Mouse (Mus musculus): ENCODE results near the gene Ano4.

The Ano4 gene

GRCm38 (mm10) chr10:89280402-89280801 is 64.2 kb downstream of the Ano4 start:
- DNase-seq (ENCODE audit: low spot score): no peak

GRCm38 (mm10) chr10:89273001-89273680 is 71.4 kb downstream of the Ano4 start:
- DNase-seq (ENCODE audit: low spot score): no peak

GRCm38 (mm10) chr10:89267312-89267711 is 77.2 kb downstream of the Ano4 start:
- DNase-seq (ENCODE audit: low spot score): no peak

- DNase-seq (ENCODE audit: low spot score): no peak
Observed at GRCm38 (mm10) chr10:89263396-89263795, 81.2 kb downstream of the Ano4 start.

- no peak for DNase-seq (ENCODE audit: low spot score)
Observed at GRCm38 (mm10) chr10:89257457-89258381, 86.8 kb downstream of the Ano4 start.

- no peak for DNase-seq (ENCODE audit: low spot score)
Observed at GRCm38 (mm10) chr10:89256762-89257456, 87.7 kb downstream of the Ano4 start.

GRCm38 (mm10) chr10:89254765-89255164 is 89.8 kb downstream of the Ano4 start:
- no peak for DNase-seq (ENCODE audit: low spot score)

- DNase-seq (ENCODE audit: low spot score): no peak
Observed at GRCm38 (mm10) chr10:89253799-89254198, 90.8 kb downstream of the Ano4 start.

GRCm38 (mm10) chr10:89252636-89253035 is 91.9 kb downstream of the Ano4 start:
- no peak for DNase-seq (ENCODE audit: low spot score)

- no peak for DNase-seq (ENCODE audit: low spot score)
Observed at GRCm38 (mm10) chr10:89243808-89244207, 100.8 kb downstream of the Ano4 start.

- peak; percentile 18 for DNase-seq (ENCODE audit: low spot score)
Observed at GRCm38 (mm10) chr10:89224524-89224923, 120.0 kb downstream of the Ano4 start.

- no peak for DNase-seq (ENCODE audit: low spot score)
Observed at GRCm38 (mm10) chr10:89222284-89222989, 122.1 kb downstream of the Ano4 start.

- no peak for DNase-seq (ENCODE audit: low spot score)
Observed at GRCm38 (mm10) chr10:89216078-89216477, 128.5 kb downstream of the Ano4 start.

GRCm38 (mm10) chr10:89205858-89206257 is 138.7 kb downstream of the Ano4 start:
- peak; percentile 6 for DNase-seq (ENCODE audit: low spot score)

GRCm38 (mm10) chr10:89196444-89196843 is 148.1 kb downstream of the Ano4 start:
- DNase-seq (ENCODE audit: low spot score): no peak

GRCm38 (mm10) chr10:89195068-89195467 is 149.5 kb downstream of the Ano4 start:
- no peak for DNase-seq (ENCODE audit: low spot score)

GRCm38 (mm10) chr10:89194440-89194839 is 150.1 kb downstream of the Ano4 start:
- no peak for DNase-seq (ENCODE audit: low spot score)

- DNase-seq (ENCODE audit: low spot score): no peak
Observed at GRCm38 (mm10) chr10:89177921-89178320, 166.6 kb downstream of the Ano4 start.

GRCm38 (mm10) chr10:89164533-89164932 is 180.0 kb downstream of the Ano4 start:
- DNase-seq (ENCODE audit: low spot score): no peak

- no peak for DNase-seq (ENCODE audit: low spot score)
Observed at GRCm38 (mm10) chr10:89155502-89155901, 189.1 kb downstream of the Ano4 start.

GRCm38 (mm10) chr10:89154797-89155465 is 189.6 kb downstream of the Ano4 start:
- no peak for DNase-seq (ENCODE audit: low spot score)

Measured in urinary bladder, postnatal 14 days (tissue).